Mouse (Mus musculus) ES-Bruce4 (cell line): ENCODE results near the gene Skor1. TPM values are rescaled to one million over a fixed set of nuclear protein-coding genes. Genes with fewer than 3 reads are reported as not detected.

ENCODE experiments used
- H3K27ac ChIP-seq: 2 replicates; pipeline ENCODE4 v1.5.1; 2012; ENCODE audit warnings: low read length, inconsistent platforms; ENCODE audit not compliant: insufficient read depth
- H3K27me3 ChIP-seq: 2 replicates; pipeline ENCODE4 v1.6.1; 2012; ENCODE audit warnings: mild to moderate bottlenecking, low read length, inconsistent platforms; ENCODE audit not compliant: control insufficient read depth, poor library complexity, insufficient read depth, severe bottlenecking
- H3K36me3 ChIP-seq: 2 replicates; pipeline ENCODE4 v1.6.1; 2012; ENCODE audit warnings: inconsistent platforms, mild to moderate bottlenecking, low read length, moderate library complexity; ENCODE audit not compliant: control insufficient read depth, poor library complexity, insufficient read depth, severe bottlenecking
- H3K4me1 ChIP-seq: one replicate; pipeline ENCODE4 v1.8.1; 2011; ENCODE audit warnings: low read length; ENCODE audit not compliant: control insufficient read depth, insufficient read depth
- H3K4me3 ChIP-seq: 2 replicates; pipeline ENCODE4 v1.5.1; 2011; ENCODE audit warnings: low read depth, mild to moderate bottlenecking, low read length
- H3K9ac ChIP-seq: 2 replicates; pipeline ENCODE4 v1.6.1; 2012; ENCODE audit warnings: low read depth, mild to moderate bottlenecking, inconsistent platforms; ENCODE audit not compliant: poor library complexity, severe bottlenecking
- H3K9me3 ChIP-seq: replicated peaks from 2 replicates; pipeline ENCODE4 v1.6.1; 2012; ENCODE audit warnings: mild to moderate bottlenecking, low read length, inconsistent platforms; ENCODE audit not compliant: control insufficient read depth, poor library complexity, insufficient read depth, severe bottlenecking
- CTCF ChIP-seq: IDR thresholded peaks from one replicate; pipeline ENCODE4 v1.8.1; 2011; ENCODE audit warnings: low read depth, low read length
- EP300 ChIP-seq: IDR thresholded peaks from 2 replicates; pipeline ENCODE4 v1.6.1; 2011; ENCODE audit warnings: low read depth, low read length; ENCODE audit not compliant: insufficient read depth
- POLR2A ChIP-seq: IDR thresholded peaks from one replicate; pipeline ENCODE4 v1.8.1; 2011; ENCODE audit warnings: low read length; ENCODE audit not compliant: insufficient read depth
- polyA plus RNA-seq: library from polyadenylated mRNA; stranded (reverse); fragments of >200 nt; gene quantifications from 2 replicates; pipeline ENCODE4 v1.2.4, GENCODE M21; 2011; ENCODE audit warnings: low read depth; ENCODE audit not compliant: missing spikeins, insufficient read depth, insufficient read length

Skor1 gene
- polyA plus RNA-seq, 1 experiment: not detected

GRCm38 (mm10) chr9:63151949-63152348 lies 3.2 kb upstream of the Skor1 start:
- H3K27me3 ChIP-seq: peaks cover 35% of the 10 kb centered on the region
- H3K4me3 ChIP-seq: no peak overlapping the region
- no peaks in the 10 kb centered on the region for H3K9me3 ChIP-seq
- no peak overlapping the region for H3K27ac ChIP-seq
- TF ChIP-seq POLR2A (no peak), CTCF (no peak), EP300 (no peak)
- H3K9ac ChIP-seq: no peak overlapping the region
- H3K36me3 ChIP-seq: no peaks in the 10 kb centered on the region
- no peaks in the 10 kb centered on the region for H3K4me1 ChIP-seq

- Histone ChIP-seq H3K9ac (no peak overlapping the region), H3K4me3 (no peak overlapping the region), H3K36me3 (no peaks in the 10 kb centered on the region), H3K27ac (no peak overlapping the region), H3K27me3 (peaks cover 39% of the 10 kb centered on the region), H3K4me1 (no peaks in the 10 kb centered on the region), H3K9me3 (no peaks in the 10 kb centered on the region)
- TF ChIP-seq EP300: no peak
- TF ChIP-seq POLR2A: no peak
- TF ChIP-seq CTCF: no peak
Observed at GRCm38 (mm10) chr9:63151072-63151870, 2.5 kb upstream of the Skor1 start.

GRCm38 (mm10) chr9:63150086-63150800 lies 1.5 kb upstream of the Skor1 start:
- Histone ChIP-seq H3K4me3 (no peak overlapping the region), H3K4me1 (peaks cover 2% of the 10 kb centered on the region), H3K27ac (no peak overlapping the region), H3K36me3 (no peaks in the 10 kb centered on the region), H3K27me3 (peaks cover 48% of the 10 kb centered on the region), H3K9ac (no peak overlapping the region), H3K9me3 (no peaks in the 10 kb centered on the region)
- TF ChIP-seq CTCF: no peak
- TF ChIP-seq POLR2A: no peak
- no peak for TF ChIP-seq EP300

GRCm38 (mm10) chr9:63149372-63149766 lies 608 bp upstream of the Skor1 start:
- Histone ChIP-seq H3K4me3 (peak overlapping the region; percentile 21), H3K27me3 (peaks cover 57% of the 10 kb centered on the region), H3K4me1 (peaks cover 2% of the 10 kb centered on the region), H3K9ac (no peak overlapping the region), H3K9me3 (no peaks in the 10 kb centered on the region), H3K27ac (no peak overlapping the region), H3K36me3 (no peaks in the 10 kb centered on the region)
- TF ChIP-seq CTCF (no peak), POLR2A (no peak), EP300 (no peak)

- Histone ChIP-seq H3K27me3 (peaks cover 63% of the 10 kb centered on the region), H3K9me3 (no peaks in the 10 kb centered on the region), H3K27ac (no peak overlapping the region), H3K4me3 (no peak overlapping the region), H3K36me3 (no peaks in the 10 kb centered on the region), H3K4me1 (peaks cover 2% of the 10 kb centered on the region), H3K9ac (no peak overlapping the region)
- TF ChIP-seq CTCF (no peak), POLR2A (no peak), EP300 (no peak)
Observed at GRCm38 (mm10) chr9:63147786-63148409, 863 bp downstream of the Skor1 start.

GRCm38 (mm10) chr9:63147296-63147695 lies 1.5 kb downstream of the Skor1 start:
- H3K9me3 ChIP-seq: no peaks in the 10 kb centered on the region
- no peak overlapping the region for H3K9ac ChIP-seq
- peaks cover 2% of the 10 kb centered on the region for H3K4me1 ChIP-seq
- no peaks in the 10 kb centered on the region for H3K36me3 ChIP-seq
- no peak overlapping the region for H3K4me3 ChIP-seq
- no peak overlapping the region for H3K27ac ChIP-seq
- H3K27me3 ChIP-seq: peaks cover 69% of the 10 kb centered on the region
- no peak for TF ChIP-seq EP300
- TF ChIP-seq CTCF: no peak
- no peak for TF ChIP-seq POLR2A
